Mouse (Mus musculus) bone marrow macrophage, adult 2 months (primary cell): ENCODE data around the gene Taok1. TPM values are rescaled to one million over a fixed set of nuclear protein-coding genes. Genes with fewer than 3 reads are reported as not detected.

Experiments
- H3K27ac ChIP-seq: 2 replicates; pipeline ENCODE4 v1.5.1; 2012; ENCODE audit warnings: low read depth, low read length; ENCODE audit not compliant: insufficient read depth
- H3K4me1 ChIP-seq: 2 replicates; pipeline ENCODE4 v1.6.1; 2012; ENCODE audit warnings: low read length; ENCODE audit not compliant: control insufficient read depth, insufficient read depth
- H3K4me3 ChIP-seq: 2 replicates; pipeline ENCODE4 v1.5.1; 2012; ENCODE audit warnings: mild to moderate bottlenecking, low read length, moderate library complexity; ENCODE audit not compliant: insufficient read depth
- CTCF ChIP-seq: IDR thresholded peaks from 2 replicates; pipeline ENCODE4 v1.5.1; 2012; ENCODE audit warnings: low read depth, mild to moderate bottlenecking, low read length, moderate library complexity
- POLR2A ChIP-seq: IDR thresholded peaks from 2 replicates; pipeline ENCODE4 v1.6.1; 2012; ENCODE audit warnings: mild to moderate bottlenecking, low read depth, low read length, borderline replicate concordance
- polyA plus RNA-seq: library from polyadenylated mRNA; stranded (reverse); fragments of >200 nt; gene quantifications from 2 replicates; pipeline ENCODE4 v1.2.4, GENCODE M21; 2012; ENCODE audit not compliant: missing spikeins, insufficient read depth, insufficient read length

The Taok1 gene
- polyA plus RNA-seq, 1 experiment: 40.3 TPM

- TF ChIP-seq CTCF (no peak), POLR2A (no peak)
- peaks cover 16% of the 10 kb centered on the region for H3K4me1 ChIP-seq
- peak overlapping the region; percentile 45 for H3K4me3 ChIP-seq
- no peak overlapping the region for H3K27ac ChIP-seq
Measured at GRCm38 (mm10) chr11:77625061-77625855, 17.6 kb upstream of the Taok1 start.

- H3K4me1 ChIP-seq: peaks cover 16% of the 10 kb centered on the region
- H3K4me3 ChIP-seq: peak overlapping the region; percentile 45
- no peak overlapping the region for H3K27ac ChIP-seq
- TF ChIP-seq CTCF (0 out of 2 replicates have a peak, but pooled peaks have one; percentile 6), POLR2A (no peak)
Measured at GRCm38 (mm10) chr11:77624441-77625060, 16.9 kb upstream of the Taok1 start.

- Histone ChIP-seq H3K4me1 (peaks cover 14% of the 10 kb centered on the region), H3K4me3 (peak overlapping the region; percentile 45; the same call in 1 of the 2 replicates), H3K27ac (no peak overlapping the region)
- TF ChIP-seq POLR2A (no peak), CTCF (no peak)
Measured at GRCm38 (mm10) chr11:77624002-77624401, 16.4 kb upstream of the Taok1 start.

DNA sequence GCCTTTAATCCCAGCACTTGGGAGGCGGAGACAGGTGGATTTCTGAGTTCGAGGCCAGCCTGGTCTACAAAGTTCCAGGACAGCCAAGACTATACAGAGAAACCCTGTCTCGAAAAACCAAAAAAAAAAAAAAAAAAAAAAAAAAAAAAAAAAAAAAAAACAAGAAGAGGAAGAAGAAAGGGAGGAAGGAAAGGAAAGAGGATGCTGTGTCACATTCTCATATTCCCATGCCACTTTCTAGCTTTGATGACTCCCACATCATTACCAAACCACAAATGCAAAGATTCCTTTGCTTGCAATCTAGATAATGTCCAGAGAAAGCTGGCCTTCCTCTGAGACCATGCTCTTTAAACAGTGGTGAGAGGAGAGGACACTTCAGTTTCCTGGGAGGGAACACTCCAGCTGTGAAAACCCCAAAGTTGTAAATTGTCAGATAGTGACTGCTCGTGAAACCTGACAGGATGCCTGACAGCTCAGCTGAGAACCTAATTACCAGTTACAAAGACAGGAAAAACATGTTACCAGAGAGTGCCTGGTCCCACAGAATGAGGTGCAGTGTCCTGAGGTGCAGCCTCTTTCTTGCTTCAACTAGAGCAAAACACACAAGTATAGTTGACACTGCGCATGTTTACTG is 14.4 kb upstream of the Taok1 start:
- no peak overlapping the region for H3K27ac ChIP-seq
- no peak overlapping the region for H3K4me3 ChIP-seq
- no peak for TF ChIP-seq CTCF
- TF ChIP-seq POLR2A: no peak
- H3K4me1 ChIP-seq: peaks cover 14% of the 10 kb centered on the region

GRCm38 (mm10) chr11:77615084-77615624 is 7.5 kb upstream of the Taok1 start:
- Histone ChIP-seq H3K27ac (no peak overlapping the region), H3K4me3 (no peak overlapping the region), H3K4me1 (no peaks in the 10 kb centered on the region)
- TF ChIP-seq POLR2A (no peak), CTCF (no peak)

- peak overlapping the region; percentile 77 for H3K4me3 ChIP-seq
- TF ChIP-seq POLR2A (no peak), CTCF (no peak)
Measured at GRCm38 (mm10) chr11:77606835-77607537, 629 bp downstream of the Taok1 start.

DNA sequence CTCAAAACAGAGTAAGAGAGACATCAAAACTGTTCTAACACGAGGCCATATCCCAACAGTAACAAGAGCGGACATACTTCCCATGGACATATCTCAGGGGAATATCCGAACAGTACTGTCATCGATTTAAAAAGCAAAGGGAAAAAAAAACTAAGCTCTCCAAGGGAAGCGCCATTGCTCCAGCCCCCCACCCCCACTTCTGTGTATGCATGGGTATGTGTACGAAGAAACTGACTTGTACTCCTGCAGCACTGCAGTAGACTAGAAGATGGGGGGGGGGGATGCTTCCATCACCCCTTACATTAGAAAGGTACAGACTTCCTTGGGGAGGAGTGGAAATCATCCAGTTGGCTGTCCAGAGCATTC is 1.2 kb downstream of the Taok1 start:
- Histone ChIP-seq H3K27ac (0 out of 2 replicates have a peak overlapping the region, but pooled peaks have one; percentile 10), H3K4me3 (peak overlapping the region; percentile 77), H3K4me1 (peaks cover 12% of the 10 kb centered on the region)
- TF ChIP-seq POLR2A: no peak
- TF ChIP-seq CTCF: no peak

More at GRCm38 (mm10) chr11:77606835-77607537, 629 bp downstream of the Taok1 start:
- H3K4me1 ChIP-seq: peaks cover 12% of the 10 kb centered on the region
- H3K27ac ChIP-seq: peak overlapping the region; percentile 72

GRCm38 (mm10) chr11:77597266-77597665 is 10.3 kb downstream of the Taok1 start:
- Histone ChIP-seq H3K4me3 (no peak overlapping the region), H3K27ac (no peak overlapping the region), H3K4me1 (peaks cover 4% of the 10 kb centered on the region)
- TF ChIP-seq CTCF (no peak), POLR2A (no peak)

GRCm38 (mm10) chr11:77591388-77591787 is 16.2 kb downstream of the Taok1 start:
- Histone ChIP-seq H3K27ac (no peak overlapping the region), H3K4me3 (no peak overlapping the region), H3K4me1 (peaks cover 7% of the 10 kb centered on the region)
- TF ChIP-seq CTCF (no peak), POLR2A (no peak)
